Mouse (Mus musculus): ENCODE results near the gene Exo5. TPM values are rescaled to one million over a fixed set of nuclear protein-coding genes. Genes with fewer than 3 reads are reported as not detected.

Exo5 gene
- polyA plus RNA-seq (2015; fragmentation: Nextera tagmentation; extraction: Ambion mirVana), result 44.6 and 44.9 TPM in 2 replicates

DNA sequence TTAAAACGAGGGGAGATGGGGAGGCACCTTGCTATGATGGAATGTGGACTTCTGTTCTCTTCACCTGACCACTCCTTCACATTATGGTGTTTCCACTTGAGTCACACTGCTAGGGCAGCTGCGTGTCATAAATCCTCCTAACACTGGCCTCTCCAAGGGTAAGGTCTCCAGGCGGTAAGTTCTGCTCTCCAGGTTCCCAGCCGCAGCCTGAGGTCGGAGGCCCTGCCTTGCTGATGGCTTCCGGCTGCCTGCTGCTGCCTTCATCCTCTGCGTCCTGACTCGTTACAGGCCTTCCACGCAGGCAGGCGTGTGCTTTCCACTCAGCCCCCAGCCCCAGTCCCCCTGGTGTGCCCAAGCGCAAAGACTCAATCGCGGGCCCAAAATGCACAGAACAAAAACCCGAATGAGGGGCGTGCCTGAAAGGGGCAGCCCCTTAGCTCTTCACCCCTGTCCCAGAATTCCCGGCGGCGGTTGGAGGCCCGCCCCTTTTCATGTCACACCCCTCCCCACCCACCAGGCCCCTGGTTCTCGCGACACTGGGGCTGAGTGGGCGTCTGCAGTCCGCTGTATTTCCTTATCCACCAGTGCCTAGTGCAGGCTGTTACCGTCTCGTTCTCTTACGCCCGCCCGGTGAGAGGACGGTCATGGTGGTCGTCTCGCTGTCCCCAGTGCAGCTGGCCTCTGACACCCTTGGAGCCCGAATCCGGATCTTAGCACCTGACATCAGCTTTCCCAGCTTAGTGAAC lies at the start of gene Exo5:
Gene Exo5, minus strand, starts transcription at position 464 of the 746 bp plus-strand sequence.
- peak within 1 kb of the TSS; percentile 90 for H3K9ac ChIP-seq (replicated peaks; ENCODE audit: low read depth, low read length)
- H3K4me2 ChIP-seq (ENCODE audit: low read length), result peak within 1 kb of the TSS; percentile 65
- H3K27me3 ChIP-seq (replicated peaks; ENCODE audit: control insufficient read depth, insufficient read depth, low read length), result no peaks in the 10 kb centered on the region
- H3K9me3 ChIP-seq (ENCODE audit: control insufficient read depth, low read length), result peaks cover 9% of the 10 kb centered on the region
- H3K27ac ChIP-seq (ENCODE audit: low read length), result peak within 1 kb of the TSS; percentile 92
- ATAC-seq, result peak; percentile 98
- peaks cover 21% of the 10 kb centered on the region for H3K36me3 ChIP-seq (ENCODE audit: control insufficient read depth, insufficient read depth)
- peaks cover 5% of the 10 kb centered on the region; the same call in 1 of the 2 replicates for H3K4me1 ChIP-seq (replicated peaks; ENCODE audit: control insufficient read depth, insufficient read depth, low read length)
- H3K4me3 ChIP-seq (replicated peaks; ENCODE audit: low read length), result peak within 1 kb of the TSS; percentile 76
- WGBS, result under 1% methylated on average over 33 of the region's 33 CpGs

DNA sequence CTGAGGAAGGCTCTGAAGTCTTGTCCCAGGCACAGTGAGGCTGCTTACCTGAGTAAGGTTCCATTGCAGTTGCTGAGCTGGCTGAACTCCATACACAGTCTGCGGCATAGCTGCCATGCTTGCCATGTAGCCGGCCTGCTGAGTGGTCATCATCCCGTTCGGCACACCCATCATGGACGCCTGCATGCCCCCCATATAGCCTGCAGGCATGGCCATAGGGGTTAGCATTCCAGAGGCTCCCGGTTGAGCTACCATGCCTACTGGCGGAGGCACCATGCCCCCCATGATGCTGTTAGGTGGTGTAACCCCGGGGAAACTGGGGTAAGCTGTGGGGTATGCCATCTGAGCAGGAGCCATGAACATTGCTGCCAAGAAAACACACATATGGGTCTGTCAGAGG lies 47.0 kb upstream of the Exo5 start:
- Histone ChIP-seq H3K9me3 (ENCODE audit: control insufficient read depth, low read length) (no peaks in the 10 kb centered on the region), H3K27ac (ENCODE audit: low read length) (no peak overlapping the region), H3K9ac (replicated peaks; ENCODE audit: low read depth, low read length) (no peak overlapping the region), H3K4me2 (ENCODE audit: low read length) (no peak overlapping the region), H3K36me3 (ENCODE audit: control insufficient read depth, insufficient read depth) (peaks cover 19% of the 10 kb centered on the region), H3K4me3 (replicated peaks; ENCODE audit: low read length) (no peak overlapping the region), H3K4me1 (replicated peaks; ENCODE audit: control insufficient read depth, insufficient read depth, low read length) (no peaks in the 10 kb centered on the region), H3K27me3 (replicated peaks; ENCODE audit: control insufficient read depth, insufficient read depth, low read length) (no peaks in the 10 kb centered on the region)
- WGBS, result 91% methylated on average over 8 of the region's 8 CpGs
- no peak for ATAC-seq

DNA sequence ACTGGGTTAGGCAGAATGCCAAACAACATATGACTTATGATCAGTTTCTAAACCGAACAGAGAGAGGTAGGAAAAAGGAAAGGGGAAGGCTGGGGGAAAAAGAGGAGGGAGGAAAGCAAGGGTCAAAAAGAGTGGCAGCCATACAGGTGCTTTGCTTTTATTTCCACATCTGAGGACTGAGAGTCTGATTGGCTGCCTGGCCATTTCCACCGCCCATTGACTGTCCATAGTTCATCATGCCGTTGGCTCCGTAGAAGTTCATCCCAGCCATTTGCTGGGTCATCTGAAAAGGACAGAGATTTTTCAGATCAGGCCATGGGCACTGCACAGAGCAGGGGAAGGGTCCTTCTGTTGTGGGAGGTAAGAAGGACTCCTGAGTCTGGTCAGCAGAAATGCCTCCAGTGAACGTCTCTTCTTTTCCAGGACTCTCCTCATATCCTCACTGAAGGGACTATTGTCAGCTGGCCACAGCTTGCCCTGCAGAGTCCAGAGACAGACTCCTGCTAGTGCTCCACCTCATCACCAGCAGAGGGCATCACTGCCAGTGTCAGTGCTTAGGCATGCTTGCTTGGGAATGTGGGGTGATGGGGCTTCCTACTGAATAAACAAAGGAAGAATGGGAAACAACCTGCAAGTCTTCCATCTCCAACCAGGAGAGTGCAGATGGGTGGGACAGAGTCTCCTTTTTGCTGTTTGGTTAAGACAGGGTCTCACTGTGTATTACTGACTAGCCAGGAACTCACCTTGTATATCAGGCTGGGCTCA lies 44.7 kb upstream of the Exo5 start:
- Histone ChIP-seq H3K27me3 (replicated peaks; ENCODE audit: control insufficient read depth, insufficient read depth, low read length) (no peaks in the 10 kb centered on the region), H3K4me2 (ENCODE audit: low read length) (no peak overlapping the region), H3K9ac (replicated peaks; ENCODE audit: low read depth, low read length) (no peak overlapping the region), H3K9me3 (ENCODE audit: control insufficient read depth, low read length) (no peaks in the 10 kb centered on the region), H3K27ac (ENCODE audit: low read length) (no peak overlapping the region), H3K4me3 (replicated peaks; ENCODE audit: low read length) (no peak overlapping the region), H3K4me1 (replicated peaks; ENCODE audit: control insufficient read depth, insufficient read depth, low read length) (no peaks in the 10 kb centered on the region), H3K36me3 (ENCODE audit: control insufficient read depth, insufficient read depth) (peaks cover 19% of the 10 kb centered on the region)
- no peak for ATAC-seq
- WGBS, result 82% methylated on average over 5 of the region's 5 CpGs

- 91% methylated on average over 9 of the region's 9 CpGs for WGBS
- H3K4me2 ChIP-seq (ENCODE audit: low read length), result no peak overlapping the region
These were observed 43.7 kb upstream of the Exo5 start for GRCm38 (mm10) chr4:120968486-120968885.

DNA sequence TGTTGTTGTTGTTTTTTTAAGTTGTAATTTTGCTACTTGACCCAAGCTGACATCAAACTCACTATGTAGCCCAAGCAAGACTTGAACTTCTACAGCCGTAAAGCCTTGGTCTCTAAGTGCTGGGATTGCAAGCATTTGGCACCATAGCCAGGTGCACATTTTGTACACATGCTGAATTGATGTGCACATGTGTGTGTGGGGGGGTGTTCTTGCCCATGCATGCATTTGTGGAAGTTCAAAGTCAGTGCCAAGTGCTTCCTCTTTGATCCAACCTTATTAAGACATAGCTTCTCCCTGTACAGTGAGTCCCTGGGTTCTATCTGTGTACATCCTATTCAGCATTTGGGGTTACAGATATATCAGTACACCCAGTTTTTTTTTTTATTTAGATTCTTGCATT lies 30.8 kb upstream of the Exo5 start:
- no peak overlapping the region for H3K27ac ChIP-seq (ENCODE audit: low read length)
- no peaks in the 10 kb centered on the region for H3K9me3 ChIP-seq (ENCODE audit: control insufficient read depth, low read length)
- no peak overlapping the region for H3K4me2 ChIP-seq (ENCODE audit: low read length)
- no peak overlapping the region for H3K4me3 ChIP-seq (replicated peaks; ENCODE audit: low read length)
- H3K9ac ChIP-seq (replicated peaks; ENCODE audit: low read depth, low read length), result no peak overlapping the region
- no peaks in the 10 kb centered on the region for H3K27me3 ChIP-seq (replicated peaks; ENCODE audit: control insufficient read depth, insufficient read depth, low read length)
- 94% methylated on average over 1 of the region's 1 CpGs for WGBS
- no peak for ATAC-seq
- H3K36me3 ChIP-seq (ENCODE audit: control insufficient read depth, insufficient read depth), result no peaks in the 10 kb centered on the region
- peaks cover 10% of the 10 kb centered on the region for H3K4me1 ChIP-seq (replicated peaks; ENCODE audit: control insufficient read depth, insufficient read depth, low read length)

More at GRCm38 (mm10) chr4:120968486-120968885, 43.7 kb upstream of the Exo5 start:
- no peaks in the 10 kb centered on the region for H3K4me1 ChIP-seq (replicated peaks; ENCODE audit: control insufficient read depth, insufficient read depth, low read length)
- H3K9me3 ChIP-seq (ENCODE audit: control insufficient read depth, low read length), result no peaks in the 10 kb centered on the region
- no peak overlapping the region for H3K4me3 ChIP-seq (replicated peaks; ENCODE audit: low read length)
- H3K36me3 ChIP-seq (ENCODE audit: control insufficient read depth, insufficient read depth), result peaks cover 12% of the 10 kb centered on the region
- H3K27ac ChIP-seq (ENCODE audit: low read length), result no peak overlapping the region
- H3K27me3 ChIP-seq (replicated peaks; ENCODE audit: control insufficient read depth, insufficient read depth, low read length), result no peaks in the 10 kb centered on the region
- H3K9ac ChIP-seq (replicated peaks; ENCODE audit: low read depth, low read length), result no peak overlapping the region
- no peak for ATAC-seq

GRCm38 (mm10) chr4:120953667-120954066 lies 28.9 kb upstream of the Exo5 start:
- no peak for ATAC-seq
- 76% methylated on average over 1 of the region's 1 CpGs for WGBS
- Histone ChIP-seq H3K27me3 (replicated peaks; ENCODE audit: control insufficient read depth, insufficient read depth, low read length) (no peaks in the 10 kb centered on the region), H3K36me3 (ENCODE audit: control insufficient read depth, insufficient read depth) (no peaks in the 10 kb centered on the region), H3K4me3 (replicated peaks; ENCODE audit: low read length) (no peak overlapping the region), H3K4me1 (replicated peaks; ENCODE audit: control insufficient read depth, insufficient read depth, low read length) (peaks cover 10% of the 10 kb centered on the region), H3K27ac (ENCODE audit: low read length) (no peak overlapping the region), H3K9ac (replicated peaks; ENCODE audit: low read depth, low read length) (no peak overlapping the region), H3K4me2 (ENCODE audit: low read length) (no peak overlapping the region), H3K9me3 (ENCODE audit: control insufficient read depth, low read length) (no peaks in the 10 kb centered on the region)

GRCm38 (mm10) chr4:120953038-120953437 lies 28.2 kb upstream of the Exo5 start:
- no peaks in the 10 kb centered on the region for H3K9me3 ChIP-seq (ENCODE audit: control insufficient read depth, low read length)
- no peak for ATAC-seq

DNA sequence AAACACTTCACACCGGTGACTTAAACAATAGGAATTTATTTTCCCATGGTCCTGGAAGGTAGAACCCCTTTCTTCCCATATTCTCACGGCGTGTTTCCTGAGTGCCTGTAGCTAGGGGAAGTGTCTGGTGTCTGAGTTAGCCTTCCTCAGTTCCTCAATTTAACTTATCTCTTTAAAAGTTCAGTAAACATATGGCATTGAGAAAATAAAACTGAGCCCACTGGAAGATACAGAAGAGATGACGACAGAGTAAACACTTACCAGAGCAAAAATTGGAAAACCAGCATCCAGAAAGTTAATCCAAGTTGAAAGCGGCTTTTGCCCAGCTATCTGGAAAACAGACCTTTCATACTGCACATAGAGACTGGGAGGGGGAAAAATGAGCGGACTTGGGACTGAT lies 27.3 kb upstream of the Exo5 start:
- 41% methylated on average over 6 of the region's 6 CpGs for WGBS

More at GRCm38 (mm10) chr4:120953038-120953437, 28.2 kb upstream of the Exo5 start:
- Histone ChIP-seq H3K27me3 (replicated peaks; ENCODE audit: control insufficient read depth, insufficient read depth, low read length) (no peaks in the 10 kb centered on the region), H3K36me3 (ENCODE audit: control insufficient read depth, insufficient read depth) (no peaks in the 10 kb centered on the region), H3K4me2 (ENCODE audit: low read length) (no peak overlapping the region), H3K9ac (replicated peaks; ENCODE audit: low read depth, low read length) (no peak overlapping the region), H3K4me3 (replicated peaks; ENCODE audit: low read length) (no peak overlapping the region), H3K4me1 (replicated peaks; ENCODE audit: control insufficient read depth, insufficient read depth, low read length) (peaks cover 10% of the 10 kb centered on the region), H3K27ac (ENCODE audit: low read length) (no peak overlapping the region)
- 77% methylated on average over 4 of the region's 4 CpGs for WGBS

DNA sequence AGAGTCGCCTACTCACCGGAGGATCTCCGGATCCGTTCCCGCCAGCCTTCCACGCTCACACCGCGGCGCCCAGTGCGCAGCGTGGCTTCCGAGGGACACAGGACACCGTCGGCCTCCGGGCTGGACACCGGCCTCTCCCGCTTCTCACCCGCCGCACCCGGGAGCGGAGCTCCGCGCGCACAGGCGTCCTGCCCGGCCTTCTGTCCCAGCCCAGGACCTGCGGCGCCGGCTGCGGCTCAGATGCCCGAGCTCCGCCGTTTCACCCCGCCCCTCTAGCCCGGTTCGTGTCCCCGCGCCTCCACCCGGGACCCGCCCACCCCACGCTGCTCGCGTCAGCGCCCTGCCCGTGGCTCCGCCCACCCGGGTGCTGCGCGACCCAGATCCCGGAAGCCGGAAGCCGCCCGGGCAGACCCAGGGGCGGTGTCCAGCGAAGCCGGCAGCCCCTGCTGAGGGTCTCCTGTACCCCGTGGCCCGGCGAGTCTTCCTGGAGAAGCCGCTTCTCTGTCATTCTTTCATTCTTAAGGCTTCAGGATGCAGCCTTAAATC lies 26.7 kb upstream of the Exo5 start, which contains the start of gene Zfp69:
Gene Zfp69, minus strand, starts transcription at position 272 of the 546 bp plus-strand sequence.
- Histone ChIP-seq H3K36me3 (ENCODE audit: control insufficient read depth, insufficient read depth) (no peaks in the 10 kb centered on the region), H3K27ac (ENCODE audit: low read length) (peak within 1 kb of the TSS; percentile 69), H3K4me3 (replicated peaks; ENCODE audit: low read length) (peak within 1 kb of the TSS; percentile 67), H3K9me3 (ENCODE audit: control insufficient read depth, low read length) (no peaks in the 10 kb centered on the region), H3K27me3 (replicated peaks; ENCODE audit: control insufficient read depth, insufficient read depth, low read length) (no peaks in the 10 kb centered on the region), H3K4me2 (ENCODE audit: low read length) (peak within 1 kb of the TSS; percentile 75), H3K4me1 (replicated peaks; ENCODE audit: control insufficient read depth, insufficient read depth, low read length) (peaks cover 10% of the 10 kb centered on the region), H3K9ac (replicated peaks; ENCODE audit: low read depth, low read length) (peak within 1 kb of the TSS; percentile 72)
- WGBS, result 0% methylated on average over 48 of the region's 60 CpGs
- peak; percentile 98 for ATAC-seq

More for the DNA sequence above, 27.3 kb upstream of the Exo5 start:
- H3K4me1 ChIP-seq (replicated peaks; ENCODE audit: control insufficient read depth, insufficient read depth, low read length), result peaks cover 10% of the 10 kb centered on the region
- H3K27ac ChIP-seq (ENCODE audit: low read length), result no peak overlapping the region
- peak overlapping the region; percentile 72 for H3K9ac ChIP-seq (replicated peaks; ENCODE audit: low read depth, low read length)
- no peak for ATAC-seq
- H3K4me2 ChIP-seq (ENCODE audit: low read length), result peak overlapping the region; percentile 75
- H3K4me3 ChIP-seq (replicated peaks; ENCODE audit: low read length), result peak overlapping the region; percentile 67
- no peaks in the 10 kb centered on the region for H3K9me3 ChIP-seq (ENCODE audit: control insufficient read depth, low read length)
- no peaks in the 10 kb centered on the region for H3K27me3 ChIP-seq (replicated peaks; ENCODE audit: control insufficient read depth, insufficient read depth, low read length)
- H3K36me3 ChIP-seq (ENCODE audit: control insufficient read depth, insufficient read depth), result no peaks in the 10 kb centered on the region

Measured in forebrain, embryonic 16.5 days (tissue).